In the genomic region with DNA sequence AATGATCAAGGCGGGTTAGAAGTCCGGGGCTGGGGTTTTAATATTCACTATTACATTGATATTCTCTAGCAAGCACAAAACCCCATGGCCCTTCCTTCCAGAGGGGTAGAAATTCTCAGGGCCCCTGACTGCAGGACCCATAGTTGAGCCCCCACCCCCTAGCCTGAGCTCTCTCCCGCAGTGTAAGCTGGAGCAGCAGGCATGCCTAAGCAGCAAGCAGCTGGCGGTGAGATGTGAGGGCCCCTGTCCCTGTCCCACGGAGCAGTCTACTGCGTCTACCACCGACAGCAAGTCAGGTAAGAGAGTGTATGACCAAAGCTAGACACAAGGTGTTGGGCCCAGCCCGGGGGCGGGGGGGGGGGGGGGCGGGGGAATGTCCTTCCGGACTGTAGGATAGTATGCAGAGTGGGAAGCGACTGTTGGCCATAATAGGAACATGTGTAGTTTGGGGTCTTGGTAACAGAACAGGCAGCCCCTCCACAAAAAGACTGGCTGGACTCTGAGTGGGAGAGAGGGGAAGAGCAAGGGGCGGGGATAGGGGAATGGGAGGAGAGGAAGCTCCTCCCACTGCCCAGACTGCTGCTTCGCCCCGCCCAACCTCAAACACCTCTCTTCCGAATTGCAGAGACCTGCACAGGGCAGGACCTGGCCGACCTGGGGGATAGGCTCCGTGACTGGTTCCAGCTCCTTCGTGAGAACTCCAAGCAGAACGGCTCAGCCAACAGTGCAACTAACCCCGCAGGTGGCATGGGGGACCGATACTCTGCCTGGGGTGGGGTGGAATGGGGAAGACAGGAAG, we compare ENCODE assay signal across 8 mouse cellular contexts. TPM values are rescaled to one million over a fixed set of nuclear protein-coding genes. Genes with fewer than 3 reads are reported as not detected.
A peak's percentile ranks its signal among the peaks of the same experiment; 100 is the strongest.
DNase-seq lines count a peak whose midpoint lies in the region; ATAC-seq lines count a peak whose summit lies in the region.

No protein-coding gene starts in this region.

- 23% methylated on average over 22 of the region's 22 CpGs for WGBS in forebrain, embryonic 13.5 days
- WGBS in stomach, embryonic 15.5 days: 16% methylated on average over 21 of the region's 22 CpGs

- H3K4me3 ChIP-seq in megakaryocyte, embryonic 14.5 days (replicated peaks): peak overlapping the region; percentile 53
- H3K4me3 ChIP-seq in forebrain, embryonic 13.5 days: no peak overlapping the region
- H3K4me3 ChIP-seq in stomach, embryonic 15.5 days (replicated peaks): peak overlapping the region; percentile 16; the same call in 1 of the 2 replicates

- no peak overlapping the region for H3K27ac ChIP-seq in forebrain, embryonic 13.5 days
- H3K27ac ChIP-seq in stomach, embryonic 15.5 days: no peak overlapping the region

- peaks cover 57% of the 10 kb centered on the region for H3K27me3 ChIP-seq in megakaryocyte, embryonic 14.5 days (replicated peaks)
- no peaks in the 10 kb centered on the region for H3K27me3 ChIP-seq in forebrain, embryonic 13.5 days
- no peaks in the 10 kb centered on the region for H3K27me3 ChIP-seq in stomach, embryonic 15.5 days (replicated peaks)

- ATAC-seq in megakaryocyte, adult 5-6 weeks (ENCODE audit: poor library complexity, severe bottlenecking): no peak
- peak; percentile 27 for ATAC-seq in forebrain, embryonic 13.5 days
- peak; percentile 70 for ATAC-seq in stomach, embryonic 15.5 days (ENCODE audit: insufficient read depth, low FRiP score, low read depth)
- no peak for ATAC-seq in frontal cortex, adult (ENCODE audit: low TSS enrichment)

- H3K36me3 ChIP-seq in megakaryocyte, embryonic 14.5 days (replicated peaks; ENCODE audit: low read length): no peaks in the 10 kb centered on the region
- peaks cover 14% of the 10 kb centered on the region for H3K36me3 ChIP-seq in forebrain, embryonic 13.5 days (ENCODE audit: poor library complexity, severe bottlenecking)
- no peaks in the 10 kb centered on the region for H3K36me3 ChIP-seq in stomach, embryonic 15.5 days

- H3K9ac ChIP-seq in forebrain, embryonic 13.5 days: no peak overlapping the region
- H3K9ac ChIP-seq in stomach, embryonic 15.5 days: no peak overlapping the region

- no peaks in the 10 kb centered on the region for H3K9me3 ChIP-seq in megakaryocyte, embryonic 14.5 days
- H3K9me3 ChIP-seq in forebrain, embryonic 13.5 days (replicated peaks): no peaks in the 10 kb centered on the region
- no peaks in the 10 kb centered on the region for H3K9me3 ChIP-seq in stomach, embryonic 15.5 days

- peak; percentile 41 for DNase-seq in liver
- no peak for DNase-seq in gastrocnemius, adult 8-10 months (ENCODE audit: low spot score in 2 of 2)
- no peak for DNase-seq in retina, embryonic 14.5 days (ENCODE audit: low spot score)

- H3K4me1 ChIP-seq in megakaryocyte, embryonic 14.5 days: peaks cover 5% of the 10 kb centered on the region; the same call in 1 of the 2 replicates
- no peaks in the 10 kb centered on the region for H3K4me1 ChIP-seq in forebrain, embryonic 13.5 days
- H3K4me1 ChIP-seq in stomach, embryonic 15.5 days: no peaks in the 10 kb centered on the region

- H3K4me2 ChIP-seq in forebrain, embryonic 13.5 days: peak overlapping the region; percentile 9; the same call in 1 of the 2 replicates
- H3K4me2 ChIP-seq in stomach, embryonic 15.5 days: peak overlapping the region; percentile 41

RNA-seq across cellular contexts. Expression of gene Spock2, which starts 19.7 kb away (rescaled TPM):
- polyA plus RNA-seq in megakaryocyte, embryonic 14.5 days (2012; ENCODE audit: insufficient read depth, low replicate concordance): 3.1 and 5.4 TPM in 2 replicates
- total RNA-seq in megakaryocyte, adult 5-6 weeks (2015): 0.11 and 0.20 TPM in 2 replicates
- 0.04 and 0.07 TPM in 2 replicates for total RNA-seq in megakaryocyte, adult 5-6 weeks (2017)
- 19.7 and 25.9 TPM in 2 replicates for polyA plus RNA-seq in forebrain, embryonic 13.5 days (2015; fragmentation: Nextera tagmentation; extraction: Ambion mirVana)
- 5.3 and 6.1 TPM in 2 replicates for polyA plus RNA-seq in stomach, embryonic 15.5 days (2015; fragmentation: Nextera tagmentation; extraction: Ambion mirVana)
- total RNA-seq in gastrocnemius, adult 8-10 months (2022): 1 to 10 TPM; 2.8 to 7.0 (median 5.4) TPM

Comparison
In these comparisons a context has a peak if more than half of its experiments do, and no peak if none do; other contexts are left out.
1. ATAC-seq: peak in forebrain, embryonic 13.5 days (single experiment) and stomach, embryonic 15.5 days (single experiment); none in megakaryocyte, adult 5-6 weeks (single experiment) and frontal cortex, adult (single experiment).